Mouse (Mus musculus) heart, embryonic 10.5 days (tissue): ENCODE measurements around the gene Zmynd8. TPM values are rescaled to one million over a fixed set of nuclear protein-coding genes. Genes with fewer than 3 reads are reported as not detected.

Source experiments
- DNase-seq: peaks from one replicate; pipeline ENCODE4 v3.0.0-alpha.2; 2017; ENCODE audit warnings: low spot score
- H3K27ac ChIP-seq: fragments of 300-500 bp; sonication (generic); 2 replicates; pipeline ENCODE4 v1.5.1; 2016; ENCODE audit warnings: mild to moderate bottlenecking
- H3K27me3 ChIP-seq: fragments of 300-500 bp; sonication (generic); 2 replicates; pipeline ENCODE4 v1.6.1; 2016; ENCODE audit warnings: mild to moderate bottlenecking; ENCODE audit not compliant: poor library complexity, insufficient read depth, severe bottlenecking
- H3K36me3 ChIP-seq: fragments of 300-500 bp; sonication (generic); 2 replicates; pipeline ENCODE4 v1.6.1; 2016; ENCODE audit warnings: mild to moderate bottlenecking, moderate library complexity
- H3K4me1 ChIP-seq: fragments of 300-500 bp; sonication (generic); 2 replicates; pipeline ENCODE4 v1.6.1; 2016; ENCODE audit warnings: mild to moderate bottlenecking
- H3K4me3 ChIP-seq: fragments of 300-500 bp; sonication (generic); 2 replicates; pipeline ENCODE4 v1.5.1; 2016; ENCODE audit warnings: mild to moderate bottlenecking, moderate library complexity
- H3K9me3 ChIP-seq: fragments of 300-500 bp; sonication (generic); 2 replicates; pipeline ENCODE4 v1.6.1; 2016; ENCODE audit warnings: mild to moderate bottlenecking, moderate library complexity
- WGBS: fragments of 180-500 bp; shearing (Covaris S2); methylation state at CpG from one replicate; pipeline ENCODE4 v1.1.7; 2016; 5-methylcytosine and 5-hydroxymethylcytosine counted together
- microRNA-seq: library from miRNA; unstranded; fragments of <30 nt; microRNA quantifications from one replicate; pipeline ENCODE4, GENCODE M21; 2017
- polyA plus RNA-seq: library from polyadenylated mRNA; unstranded; fragments of >200 nt; fragmentation: Nextera tagmentation; extraction: Ambion mirVana; gene quantifications from 2 replicates; pipeline ENCODE4 v1.2.1, GENCODE M21; 2016

Gene Zmynd8
- polyA plus RNA-seq, 1 experiment from 2014 or later: 57.1 TPM

- Histone ChIP-seq H3K4me3 (no peak overlapping the region), H3K4me1 (peaks cover 15% of the 10 kb centered on the region), H3K27me3 (peaks cover 21% of the 10 kb centered on the region; the same call in 1 of the 2 replicates), H3K27ac (no peak overlapping the region), H3K9me3 (no peaks in the 10 kb centered on the region), H3K36me3 (no peaks in the 10 kb centered on the region)
- DNase-seq: no peak
- WGBS: 30% methylated on average over 7 of the region's 7 CpGs
Observed at GRCm38 (mm10) chr2:165751068-165751467, 147.7 kb downstream of the Zmynd8 start.

- Histone ChIP-seq H3K4me1 (peaks cover 12% of the 10 kb centered on the region), H3K9me3 (no peaks in the 10 kb centered on the region), H3K27me3 (peaks cover 29% of the 10 kb centered on the region; the same call in 1 of the 2 replicates), H3K4me3 (no peak overlapping the region), H3K27ac (peak overlapping the region; percentile 11; the same call in 1 of the 2 replicates), H3K36me3 (no peaks in the 10 kb centered on the region)
- 8% methylated on average over 11 of the region's 11 CpGs for WGBS
- no peak for DNase-seq
Observed at GRCm38 (mm10) chr2:165748426-165748825, 150.4 kb downstream of the Zmynd8 start.

GRCm38 (mm10) chr2:165747975-165748374 is 150.8 kb downstream of the Zmynd8 start:
- H3K4me1 ChIP-seq: peaks cover 12% of the 10 kb centered on the region

GRCm38 (mm10) chr2:165745306-165746098 is 153.3 kb downstream of the Zmynd8 start:
- H3K36me3 ChIP-seq: no peaks in the 10 kb centered on the region
- no peak for DNase-seq
- no peak overlapping the region for H3K4me3 ChIP-seq
- peaks cover 42% of the 10 kb centered on the region for H3K27me3 ChIP-seq
- WGBS: 77% methylated on average over 18 of the region's 18 CpGs
- H3K4me1 ChIP-seq: peaks cover 18% of the 10 kb centered on the region
- H3K9me3 ChIP-seq: no peaks in the 10 kb centered on the region
- H3K27ac ChIP-seq: no peak overlapping the region

More at GRCm38 (mm10) chr2:165747975-165748374, 150.8 kb downstream of the Zmynd8 start:
- no peak overlapping the region for H3K27ac ChIP-seq
- H3K27me3 ChIP-seq: peaks cover 29% of the 10 kb centered on the region; the same call in 1 of the 2 replicates
- H3K4me3 ChIP-seq: no peak overlapping the region
- no peak for DNase-seq
- H3K9me3 ChIP-seq: no peaks in the 10 kb centered on the region
- no peaks in the 10 kb centered on the region for H3K36me3 ChIP-seq
- WGBS: 42% methylated on average over 7 of the region's 7 CpGs

GRCm38 (mm10) chr2:165742210-165742786 is 156.5 kb downstream of the Zmynd8 start:
- DNase-seq: no peak
- WGBS: 25% methylated on average over 21 of the region's 21 CpGs
- Histone ChIP-seq H3K9me3 (no peaks in the 10 kb centered on the region), H3K36me3 (no peaks in the 10 kb centered on the region), H3K27me3 (peaks cover 21% of the 10 kb centered on the region), H3K4me1 (peaks cover 10% of the 10 kb centered on the region), H3K27ac (no peak overlapping the region), H3K4me3 (0 out of 2 replicates have a peak overlapping the region, but pooled peaks have one; percentile 2)

GRCm38 (mm10) chr2:165741526-165742050 is 157.2 kb downstream of the Zmynd8 start:
- no peaks in the 10 kb centered on the region for H3K9me3 ChIP-seq
- DNase-seq: no peak
- peaks cover 10% of the 10 kb centered on the region for H3K4me1 ChIP-seq
- H3K36me3 ChIP-seq: no peaks in the 10 kb centered on the region
- peaks cover 21% of the 10 kb centered on the region for H3K27me3 ChIP-seq
- 18% methylated on average over 11 of the region's 11 CpGs for whole genome bisulfite sequencing
- H3K4me3 ChIP-seq: 0 out of 2 replicates have a peak overlapping the region, but pooled peaks have one; percentile 2
- no peak overlapping the region; the same call in 1 of the 2 replicates for H3K27ac ChIP-seq

- Histone ChIP-seq H3K4me3 (no peak overlapping the region), H3K4me1 (peaks cover 10% of the 10 kb centered on the region), H3K9me3 (no peaks in the 10 kb centered on the region), H3K36me3 (no peaks in the 10 kb centered on the region), H3K27me3 (peaks cover 21% of the 10 kb centered on the region), H3K27ac (no peak overlapping the region)
- no peak for DNase-seq
- 8% methylated on average over 9 of the region's 9 CpGs for WGBS
Observed at GRCm38 (mm10) chr2:165740982-165741381, 157.8 kb downstream of the Zmynd8 start.

- no peak overlapping the region for H3K4me3 ChIP-seq
Observed at GRCm38 (mm10) chr2:165740381-165740780, 158.4 kb downstream of the Zmynd8 start.

GRCm38 (mm10) chr2:165736297-165736696 is 162.5 kb downstream of the Zmynd8 start:
- no peaks in the 10 kb centered on the region for H3K36me3 ChIP-seq
- no peak overlapping the region for H3K4me3 ChIP-seq
- 28% methylated on average over 2 of the region's 2 CpGs for WGBS
- DNase-seq: no peak
- no peak overlapping the region for H3K27ac ChIP-seq
- peaks cover 15% of the 10 kb centered on the region for H3K27me3 ChIP-seq
- peaks cover 8% of the 10 kb centered on the region for H3K4me1 ChIP-seq
- H3K9me3 ChIP-seq: no peaks in the 10 kb centered on the region

More at GRCm38 (mm10) chr2:165740381-165740780, 158.4 kb downstream of the Zmynd8 start:
- no peaks in the 10 kb centered on the region for H3K36me3 ChIP-seq
- WGBS: 42% methylated on average over 5 of the region's 5 CpGs
- no peaks in the 10 kb centered on the region for H3K9me3 ChIP-seq
- H3K4me1 ChIP-seq: peaks cover 10% of the 10 kb centered on the region
- no peak overlapping the region for H3K27ac ChIP-seq
- peaks cover 17% of the 10 kb centered on the region for H3K27me3 ChIP-seq
- no peak for DNase-seq

Small RNAs within 50 kb of the gene (microRNA-seq; reads per million reads assigned to microRNA genes)
- gene Gm22692: not detected

Other genes with a start within 250 kb of the Zmynd8 start
- 14.8 and 15.8 TPM in 2 replicates for gene Ncoa3, start 93.6 kb upstream of the Zmynd8 start, polyA plus RNA-seq